Mouse (Mus musculus) limb, embryonic 15.5 days (tissue): Measurements from ENCODE around the gene Trappc6a. TPM values are rescaled to one million over a fixed set of nuclear protein-coding genes. Genes with fewer than 3 reads are reported as not detected.

ENCODE experiments used
- ATAC-seq: fragments of 200-750 bp; cut with Nextera tagmentation; 2 replicates; pipeline ENCODE4 v1.8.0; 2017; ENCODE audit warnings: low read depth, moderate TSS enrichment; ENCODE audit not compliant: insufficient number of reproducible peaks, low FRiP score, low TSS enrichment
- H3K27ac ChIP-seq: fragments of 300-500 bp; sonication (generic); 2 replicates; pipeline ENCODE4 v1.5.1; 2015; ENCODE audit warnings: moderate library complexity, mild to moderate bottlenecking, inconsistent platforms
- H3K27me3 ChIP-seq: fragments of 300-500 bp; sonication (generic); 2 replicates; pipeline ENCODE4 v1.6.1; 2015; ENCODE audit warnings: inconsistent platforms
- H3K36me3 ChIP-seq: fragments of 300-500 bp; sonication (generic); 2 replicates; pipeline ENCODE4 v1.6.1; 2015; ENCODE audit warnings: inconsistent platforms
- H3K4me1 ChIP-seq: fragments of 300-500 bp; sonication (generic); 2 replicates; pipeline ENCODE4 v1.6.1; 2015; ENCODE audit warnings: inconsistent platforms
- H3K4me2 ChIP-seq: fragments of 300-500 bp; sonication (generic); 2 replicates; pipeline ENCODE4 v1.6.1; 2015; ENCODE audit warnings: mild to moderate bottlenecking, inconsistent platforms
- H3K4me3 ChIP-seq: fragments of 300-500 bp; sonication (generic); 2 replicates; pipeline ENCODE4 v1.5.1; 2015; ENCODE audit warnings: mild to moderate bottlenecking, inconsistent platforms
- H3K9ac ChIP-seq: fragments of 300-500 bp; sonication (generic); 2 replicates; pipeline ENCODE4 v1.6.1; 2015; ENCODE audit warnings: inconsistent platforms
- H3K9me3 ChIP-seq: fragments of 300-500 bp; sonication (generic); 2 replicates; pipeline ENCODE4 v1.6.1; 2016; ENCODE audit warnings: inconsistent platforms
- WGBS: fragments of 180-500 bp; shearing (Covaris S2); methylation state at CpG from one replicate; pipeline ENCODE4 v1.1.7; 2015; 5-methylcytosine and 5-hydroxymethylcytosine counted together
- polyA plus RNA-seq: library from polyadenylated mRNA; unstranded; fragments of >200 nt; fragmentation: Nextera tagmentation; extraction: Ambion mirVana; gene quantifications from 2 replicates; pipeline ENCODE4 v1.2.1, GENCODE M21; 2015

Trappc6a gene
- polyA plus RNA-seq, 1 experiment from 2014 or later: 97.9 TPM

GRCm38 (mm10) chr7:19468279-19468678, 39.9 kb upstream of the Trappc6a start:
- Histone ChIP-seq H3K9me3 (no peaks in the 10 kb centered on the region), H3K36me3 (no peaks in the 10 kb centered on the region), H3K27me3 (peaks cover 43% of the 10 kb centered on the region), H3K4me1 (peaks cover 32% of the 10 kb centered on the region), H3K4me2 (no peak overlapping the region), H3K4me3 (no peak overlapping the region), H3K9ac (no peak overlapping the region), H3K27ac (no peak overlapping the region)
- ATAC-seq: no peak
- WGBS: 65% methylated on average over 12 of the region's 12 CpGs

- Histone ChIP-seq H3K9me3 (no peaks in the 10 kb centered on the region), H3K9ac (no peak overlapping the region), H3K4me3 (no peak overlapping the region), H3K27ac (no peak overlapping the region), H3K36me3 (no peaks in the 10 kb centered on the region), H3K4me1 (peaks cover 34% of the 10 kb centered on the region), H3K27me3 (peaks cover 46% of the 10 kb centered on the region), H3K4me2 (no peak overlapping the region)
- ATAC-seq: no peak
- 17% methylated on average over 23 of the region's 23 CpGs for WGBS
Measured at GRCm38 (mm10) chr7:19469404-19469803, 38.8 kb upstream of the Trappc6a start.

- Histone ChIP-seq H3K4me3 (no peak overlapping the region), H3K9me3 (no peaks in the 10 kb centered on the region), H3K27ac (no peak overlapping the region), H3K36me3 (no peaks in the 10 kb centered on the region), H3K4me1 (peaks cover 27% of the 10 kb centered on the region), H3K27me3 (peaks cover 46% of the 10 kb centered on the region), H3K4me2 (no peak overlapping the region), H3K9ac (no peak overlapping the region)
- ATAC-seq: no peak
- 13% methylated on average over 14 of the region's 14 CpGs for WGBS
Measured at GRCm38 (mm10) chr7:19470308-19470707, 37.9 kb upstream of the Trappc6a start.

- 26% methylated on average over 4 of the region's 4 CpGs for WGBS
- H3K27me3 ChIP-seq: peaks cover 48% of the 10 kb centered on the region
Measured at GRCm38 (mm10) chr7:19472403-19472802, 35.8 kb upstream of the Trappc6a start.

GRCm38 (mm10) chr7:19473875-19474443, 34.2 kb upstream of the Trappc6a start:
- peak overlapping the region; percentile 87 for H3K27ac ChIP-seq
- under 1% methylated on average over 76 of the region's 89 CpGs for WGBS
- peak overlapping the region; percentile 93 for H3K4me2 ChIP-seq
- ATAC-seq: peak; percentile 85
- peak overlapping the region; percentile 65 for H3K9ac ChIP-seq
- peaks cover 31% of the 10 kb centered on the region for H3K4me1 ChIP-seq
- H3K9me3 ChIP-seq: no peaks in the 10 kb centered on the region
- peak overlapping the region; percentile 59 for H3K4me3 ChIP-seq
- H3K27me3 ChIP-seq: peaks cover 45% of the 10 kb centered on the region
- no peaks in the 10 kb centered on the region for H3K36me3 ChIP-seq

More at GRCm38 (mm10) chr7:19472403-19472802, 35.8 kb upstream of the Trappc6a start:
- ATAC-seq: no peak
- no peak overlapping the region for H3K9ac ChIP-seq
- no peak overlapping the region for H3K4me3 ChIP-seq
- no peak overlapping the region for H3K27ac ChIP-seq
- no peaks in the 10 kb centered on the region for H3K36me3 ChIP-seq
- peaks cover 24% of the 10 kb centered on the region for H3K4me1 ChIP-seq
- no peaks in the 10 kb centered on the region for H3K9me3 ChIP-seq
- H3K4me2 ChIP-seq: no peak overlapping the region

- H3K4me1 ChIP-seq: peaks cover 27% of the 10 kb centered on the region
- ATAC-seq: no peak
- H3K27ac ChIP-seq: no peak overlapping the region
- whole genome bisulfite sequencing: 72% methylated on average over 2 of the region's 2 CpGs
- no peaks in the 10 kb centered on the region for H3K36me3 ChIP-seq
- H3K4me2 ChIP-seq: no peak overlapping the region
- no peaks in the 10 kb centered on the region for H3K9me3 ChIP-seq
- no peak overlapping the region for H3K9ac ChIP-seq
- H3K27me3 ChIP-seq: peaks cover 19% of the 10 kb centered on the region
- no peak overlapping the region for H3K4me3 ChIP-seq
Measured at GRCm38 (mm10) chr7:19477084-19477483, 31.1 kb upstream of the Trappc6a start.

- Histone ChIP-seq H3K27me3 (peaks cover 12% of the 10 kb centered on the region), H3K9me3 (no peaks in the 10 kb centered on the region), H3K36me3 (no peaks in the 10 kb centered on the region), H3K4me3 (no peak overlapping the region), H3K9ac (no peak overlapping the region), H3K27ac (peak overlapping the region; percentile 59), H3K4me2 (no peak overlapping the region), H3K4me1 (peaks cover 20% of the 10 kb centered on the region)
- ATAC-seq: peak; percentile 15; the same call in 1 of the 2 replicates
- 26% methylated on average over 14 of the region's 14 CpGs for WGBS
Measured at GRCm38 (mm10) chr7:19477624-19478384, 30.4 kb upstream of the Trappc6a start.

GRCm38 (mm10) chr7:19483281-19483680, 24.9 kb upstream of the Trappc6a start:
- Histone ChIP-seq H3K27me3 (peaks cover 18% of the 10 kb centered on the region), H3K9ac (no peak overlapping the region), H3K4me1 (no peaks in the 10 kb centered on the region), H3K4me2 (no peak overlapping the region), H3K36me3 (no peaks in the 10 kb centered on the region), H3K9me3 (no peaks in the 10 kb centered on the region), H3K4me3 (no peak overlapping the region), H3K27ac (no peak overlapping the region)
- WGBS: 80% methylated on average over 8 of the region's 8 CpGs
- no peak for ATAC-seq

- Histone ChIP-seq H3K4me3 (no peak overlapping the region), H3K4me1 (peaks cover 7% of the 10 kb centered on the region), H3K9me3 (no peaks in the 10 kb centered on the region), H3K9ac (no peak overlapping the region), H3K27me3 (peaks cover 40% of the 10 kb centered on the region), H3K27ac (no peak overlapping the region), H3K36me3 (no peaks in the 10 kb centered on the region), H3K4me2 (no peak overlapping the region)
- ATAC-seq: no peak
- 100% methylated on average over 1 of the region's 1 CpGs for WGBS
Measured at GRCm38 (mm10) chr7:19485488-19485887, 22.7 kb upstream of the Trappc6a start.

GRCm38 (mm10) chr7:19486549-19486948, 21.6 kb upstream of the Trappc6a start:
- Histone ChIP-seq H3K9me3 (no peaks in the 10 kb centered on the region), H3K27ac (no peak overlapping the region), H3K27me3 (peaks cover 50% of the 10 kb centered on the region), H3K9ac (no peak overlapping the region), H3K4me3 (no peak overlapping the region), H3K36me3 (no peaks in the 10 kb centered on the region), H3K4me1 (peaks cover 7% of the 10 kb centered on the region), H3K4me2 (no peak overlapping the region)
- WGBS: 87% methylated on average over 7 of the region's 7 CpGs
- no peak for ATAC-seq

GRCm38 (mm10) chr7:19489525-19489924, 18.7 kb upstream of the Trappc6a start:
- H3K27ac ChIP-seq: no peak overlapping the region
- peak overlapping the region; percentile 22; the same call in 1 of the 2 replicates for H3K4me2 ChIP-seq
- peaks cover 58% of the 10 kb centered on the region for H3K27me3 ChIP-seq
- peak overlapping the region; percentile 22 for H3K4me3 ChIP-seq
- no peak overlapping the region for H3K9ac ChIP-seq
- peaks cover 12% of the 10 kb centered on the region for H3K4me1 ChIP-seq
- ATAC-seq: no peak
- no peaks in the 10 kb centered on the region for H3K9me3 ChIP-seq
- H3K36me3 ChIP-seq: no peaks in the 10 kb centered on the region
- 12% methylated on average over 31 of the region's 31 CpGs for WGBS

GRCm38 (mm10) chr7:19491731-19492130, 16.5 kb upstream of the Trappc6a start:
- H3K9me3 ChIP-seq: no peaks in the 10 kb centered on the region
- 0 out of 2 replicates have a peak overlapping the region, but pooled peaks have one; percentile 25 for H3K4me2 ChIP-seq
- 0 out of 2 replicates have a peak overlapping the region, but pooled peaks have one; percentile 10 for H3K9ac ChIP-seq
- no peak overlapping the region for H3K4me3 ChIP-seq
- no peaks in the 10 kb centered on the region for H3K36me3 ChIP-seq
- H3K27ac ChIP-seq: no peak overlapping the region
- ATAC-seq: no peak
- H3K27me3 ChIP-seq: peaks cover 54% of the 10 kb centered on the region
- H3K4me1 ChIP-seq: peaks cover 27% of the 10 kb centered on the region
- WGBS: 3% methylated on average over 26 of the region's 26 CpGs
